Mouse (Mus musculus) intestine, embryonic 16.5 days (tissue): Measurements from ENCODE around the gene Pth2. TPM values are rescaled to one million over a fixed set of nuclear protein-coding genes. Genes with fewer than 3 reads are reported as not detected.

Source experiments
- ATAC-seq: fragments of 200-750 bp; cut with Nextera tagmentation; 2 replicates; pipeline ENCODE4 v1.8.0; 2017; ENCODE audit warnings: moderate TSS enrichment, moderate library complexity
- H3K27ac ChIP-seq: fragments of 300-500 bp; sonication (generic); 2 replicates; pipeline ENCODE4 v1.5.1; 2014; ENCODE audit warnings: mild to moderate bottlenecking, low read length
- H3K27me3 ChIP-seq: fragments of 300-500 bp; sonication (generic); replicated peaks from 2 replicates; pipeline ENCODE4 v1.6.1; 2014; ENCODE audit warnings: low read length, control low read depth, mixed read lengths; ENCODE audit not compliant: control insufficient read depth, insufficient read depth
- H3K36me3 ChIP-seq: fragments of 300-500 bp; sonication (generic); 2 replicates; pipeline ENCODE4 v1.6.1; 2014; ENCODE audit warnings: low read length, control low read depth; ENCODE audit not compliant: control insufficient read depth, insufficient read depth
- H3K4me1 ChIP-seq: fragments of 300-500 bp; sonication (generic); 2 replicates; pipeline ENCODE4 v1.6.1; 2014; ENCODE audit warnings: low read length, control low read depth, mixed read lengths; ENCODE audit not compliant: control insufficient read depth, insufficient read depth
- H3K4me2 ChIP-seq: fragments of 300-500 bp; sonication (generic); 2 replicates; pipeline ENCODE4 v1.6.1; 2014; ENCODE audit warnings: low read depth, low read length, control low read depth
- H3K4me3 ChIP-seq: fragments of 300-500 bp; sonication (generic); 2 replicates; pipeline ENCODE4 v1.5.1; 2014; ENCODE audit warnings: mild to moderate bottlenecking, low read length
- H3K9ac ChIP-seq: fragments of 300-500 bp; sonication (generic); 2 replicates; pipeline ENCODE4 v1.6.1; 2014; ENCODE audit warnings: low read depth, low read length
- H3K9me3 ChIP-seq: fragments of 300-500 bp; sonication (generic); 2 replicates; pipeline ENCODE4 v1.6.1; 2016; ENCODE audit warnings: low read length, control low read depth; ENCODE audit not compliant: control insufficient read depth
- WGBS: fragments of 180-500 bp; shearing (Covaris S2); extraction: QIAGEN DNeasy Blood & Tissue Kit; methylation state at CpG from one replicate; pipeline ENCODE4 v1.1.7; 2014; 5-methylcytosine and 5-hydroxymethylcytosine counted together
- polyA plus RNA-seq: library from polyadenylated mRNA; unstranded; fragments of >200 nt; fragmentation: Nextera tagmentation; extraction: Ambion mirVana; gene quantifications from 2 replicates; pipeline ENCODE4 v1.2.1, GENCODE M21; 2015

The Pth2 gene
- polyA plus RNA-seq, 1 experiment from 2014 or later: not detected

DNA sequence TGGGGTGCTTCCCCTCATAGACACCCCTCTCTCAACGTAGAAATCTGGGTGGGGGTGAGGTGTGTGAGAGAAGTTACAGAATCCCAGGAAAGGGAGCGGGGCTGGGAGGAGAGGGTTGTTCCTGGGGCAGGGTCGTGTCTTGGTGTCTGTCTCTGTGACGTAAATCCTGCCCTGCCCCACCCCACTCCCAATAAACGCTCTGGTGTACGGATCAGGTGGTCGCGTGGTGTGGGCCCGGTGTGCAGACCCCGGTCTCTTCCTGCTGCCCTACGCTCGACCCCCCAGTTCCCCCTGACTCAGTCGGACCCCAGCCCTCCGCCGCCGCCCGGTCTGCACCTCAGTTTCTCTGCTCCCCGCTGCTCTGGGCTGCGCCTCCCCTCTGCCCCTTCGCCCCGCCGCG is 4.9 kb upstream of the Pth2 start:
- ATAC-seq: no peak
- H3K36me3 ChIP-seq: no peaks in the 10 kb centered on the region
- H3K9me3 ChIP-seq: no peaks in the 10 kb centered on the region
- H3K4me3 ChIP-seq: peak overlapping the region; percentile 1; the same call in 1 of the 2 replicates
- WGBS: 2% methylated on average over 23 of the region's 23 CpGs
- H3K27ac ChIP-seq: no peak overlapping the region
- H3K27me3 ChIP-seq: peaks cover 68% of the 10 kb centered on the region
- H3K4me1 ChIP-seq: 0 out of 2 replicates have a peak, but pooled peaks cover 8% of the 10 kb centered on the region
- no peak overlapping the region for H3K4me2 ChIP-seq
- H3K9ac ChIP-seq: no peak overlapping the region

DNA sequence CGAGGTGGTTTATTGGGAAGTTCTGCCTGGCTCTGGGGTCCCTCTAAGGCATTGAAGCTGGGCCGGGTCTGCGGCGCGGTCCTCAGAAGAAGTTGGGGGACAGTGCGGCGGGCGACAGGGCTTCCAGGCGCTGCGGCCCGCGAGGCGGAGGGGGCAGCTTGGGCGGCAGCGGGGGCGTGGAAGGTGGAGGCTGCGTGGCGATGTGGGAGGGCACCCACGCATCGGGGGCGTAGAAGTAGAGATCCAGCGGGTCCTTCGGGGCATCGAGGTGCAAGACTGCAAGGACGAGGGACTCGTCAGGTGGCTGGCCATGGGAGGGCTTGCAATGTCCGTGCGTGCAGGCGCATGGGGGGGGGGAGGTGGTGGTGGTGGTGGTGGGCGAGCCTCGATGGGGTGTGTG is 4.4 kb upstream of the Pth2 start:
- Histone ChIP-seq H3K4me3 (peak overlapping the region; percentile 1; the same call in 1 of the 2 replicates), H3K27ac (no peak overlapping the region), H3K27me3 (peaks cover 73% of the 10 kb centered on the region), H3K9ac (no peak overlapping the region), H3K4me2 (no peak overlapping the region), H3K9me3 (no peaks in the 10 kb centered on the region), H3K36me3 (no peaks in the 10 kb centered on the region), H3K4me1 (0 out of 2 replicates have a peak, but pooled peaks cover 8% of the 10 kb centered on the region)
- WGBS: 2% methylated on average over 31 of the region's 31 CpGs
- ATAC-seq: no peak

DNA sequence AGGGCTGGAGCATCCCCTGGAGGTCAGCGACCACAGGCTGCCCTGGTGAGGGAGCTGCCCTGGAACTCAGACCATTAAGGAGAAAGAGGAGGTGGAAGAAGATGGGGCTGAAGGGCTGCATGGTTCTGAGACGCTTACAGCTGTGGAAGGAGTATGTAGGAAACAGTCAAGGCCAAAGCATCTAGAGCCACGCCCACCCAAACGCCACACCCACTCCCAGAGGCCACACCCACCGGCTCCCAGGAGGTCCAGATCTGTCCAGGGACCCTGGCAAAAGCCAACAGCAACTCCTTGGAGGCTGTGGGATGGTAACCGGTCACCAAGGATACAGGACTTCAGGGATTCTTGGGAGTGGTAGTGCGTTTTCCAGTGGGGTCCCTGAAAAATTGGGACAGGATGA is 2.2 kb upstream of the Pth2 start:
- 24% methylated on average over 7 of the region's 7 CpGs for WGBS
- no peak overlapping the region for H3K4me2 ChIP-seq
- no peak for ATAC-seq
- no peaks in the 10 kb centered on the region for H3K36me3 ChIP-seq
- 0 out of 2 replicates have a peak, but pooled peaks cover 8% of the 10 kb centered on the region for H3K4me1 ChIP-seq
- peaks cover 91% of the 10 kb centered on the region for H3K27me3 ChIP-seq
- H3K9me3 ChIP-seq: no peaks in the 10 kb centered on the region
- H3K27ac ChIP-seq: no peak overlapping the region
- no peak overlapping the region for H3K9ac ChIP-seq
- no peak overlapping the region for H3K4me3 ChIP-seq

DNA sequence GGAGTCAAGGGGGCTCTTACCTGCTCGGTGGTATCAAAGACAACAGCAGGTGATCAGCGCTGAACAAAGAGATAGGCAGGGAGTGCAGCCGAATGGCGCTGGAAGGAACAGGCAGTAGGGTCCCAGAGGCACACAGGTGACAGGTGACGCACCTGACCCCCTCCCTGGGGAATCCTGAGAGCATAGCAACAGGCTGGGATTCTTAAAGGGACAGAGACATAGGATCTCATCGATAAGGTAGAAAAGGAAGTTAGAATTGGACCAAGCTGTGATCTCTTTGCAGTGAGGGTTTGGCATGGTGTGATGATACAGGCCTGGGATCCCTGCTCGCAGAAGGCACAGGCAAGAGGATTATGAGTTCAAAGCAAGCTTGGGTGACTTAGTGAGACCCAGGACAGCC is 1.3 kb upstream of the Pth2 start, which contains the start of gene Gfy:
Gene Gfy, minus strand, starts transcription at position 101 of the 400 bp plus-strand sequence.
- Histone ChIP-seq H3K36me3 (no peaks in the 10 kb centered on the region), H3K9me3 (no peaks in the 10 kb centered on the region), H3K4me2 (no peak within 1 kb of the TSS), H3K27me3 (peaks cover 94% of the 10 kb centered on the region), H3K9ac (no peak within 1 kb of the TSS), H3K4me3 (no peak within 1 kb of the TSS), H3K4me1 (0 out of 2 replicates have a peak, but pooled peaks cover 8% of the 10 kb centered on the region), H3K27ac (no peak within 1 kb of the TSS)
- WGBS: 25% methylated on average over 7 of the region's 7 CpGs
- no peak for ATAC-seq

DNA sequence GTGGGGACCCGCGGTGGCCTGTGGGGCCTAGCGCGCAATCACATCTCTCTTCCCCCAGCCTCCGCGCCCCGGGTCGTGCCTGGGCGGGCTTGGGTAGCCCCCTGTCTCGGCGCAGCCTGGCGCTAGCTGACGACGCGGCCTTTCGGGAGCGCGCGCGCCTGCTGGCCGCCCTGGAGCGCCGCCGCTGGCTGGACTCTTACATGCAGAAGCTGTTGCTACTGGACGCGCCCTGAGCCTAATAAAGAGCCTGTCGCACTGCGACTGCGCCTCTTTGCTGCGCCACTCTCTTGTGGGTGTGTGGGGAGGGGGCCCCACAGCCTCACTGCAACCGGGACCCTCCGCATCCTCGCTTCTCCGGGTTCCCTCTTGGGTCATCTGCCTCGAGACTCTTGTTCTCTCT is 745 bp downstream of the Pth2 start:
- Histone ChIP-seq H3K4me1 (no peaks in the 10 kb centered on the region), H3K4me2 (peak overlapping the region; percentile 66), H3K36me3 (no peaks in the 10 kb centered on the region), H3K9ac (no peak overlapping the region), H3K9me3 (no peaks in the 10 kb centered on the region), H3K27me3 (peaks cover 84% of the 10 kb centered on the region), H3K4me3 (peak overlapping the region; percentile 19), H3K27ac (no peak overlapping the region)
- WGBS: 4% methylated on average over 35 of the region's 35 CpGs
- ATAC-seq: peak; percentile 14; the same call in 1 of the 2 replicates

DNA sequence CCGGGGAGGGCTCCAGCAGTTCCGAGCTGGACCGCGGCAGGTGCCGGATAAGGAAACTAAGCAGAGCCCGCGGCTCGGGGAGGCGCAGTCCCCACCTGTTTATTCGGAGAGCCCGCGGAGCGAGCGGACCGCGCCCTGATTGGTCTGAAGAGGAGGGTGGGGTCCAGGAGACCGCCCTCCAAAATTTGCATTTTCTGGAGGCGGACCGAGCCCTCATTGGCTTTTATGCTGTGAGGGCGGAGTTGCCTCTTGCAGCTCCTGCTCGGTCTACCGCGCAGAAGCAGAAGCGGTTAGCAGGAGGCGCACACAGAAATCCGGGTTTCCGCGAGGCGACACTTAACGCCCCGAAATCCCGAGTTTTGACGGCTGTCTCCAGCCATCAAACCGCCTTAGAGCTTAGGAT is 1.4 kb downstream of the Pth2 start:
- peak overlapping the region; percentile 66 for H3K4me2 ChIP-seq
- no peaks in the 10 kb centered on the region for H3K36me3 ChIP-seq
- peak; percentile 97 for ATAC-seq
- peak overlapping the region; percentile 39 for H3K4me3 ChIP-seq
- H3K9me3 ChIP-seq: no peaks in the 10 kb centered on the region
- no peak overlapping the region for H3K27ac ChIP-seq
- no peaks in the 10 kb centered on the region for H3K4me1 ChIP-seq
- WGBS: under 1% methylated on average over 34 of the region's 34 CpGs
- H3K9ac ChIP-seq: peak overlapping the region; percentile 15; the same call in 1 of the 2 replicates
- peaks cover 78% of the 10 kb centered on the region for H3K27me3 ChIP-seq

DNA sequence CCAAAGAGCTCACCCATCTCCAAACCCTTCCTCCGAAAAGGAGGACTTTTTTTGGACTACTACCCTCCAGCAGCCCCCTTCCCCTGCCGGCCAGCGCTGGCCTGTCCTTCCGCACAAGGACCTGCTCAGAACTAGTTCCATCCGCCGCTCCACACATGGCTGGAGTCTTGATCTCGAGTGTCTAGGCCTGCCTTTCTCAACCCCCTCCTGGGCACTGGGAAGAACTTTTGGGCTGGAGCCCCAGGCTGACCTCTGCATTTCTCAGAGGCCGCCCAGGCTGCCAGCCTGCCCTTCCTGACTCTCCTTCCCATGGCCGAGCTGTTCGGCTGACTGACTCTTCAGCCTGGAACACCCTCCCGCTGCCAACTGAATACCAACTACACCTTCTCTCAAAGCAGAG is 1.8 kb downstream of the Pth2 start:
- Histone ChIP-seq H3K4me2 (peak overlapping the region; percentile 66), H3K4me3 (peak overlapping the region; percentile 39), H3K9ac (peak overlapping the region; percentile 15; the same call in 1 of the 2 replicates), H3K27me3 (peaks cover 74% of the 10 kb centered on the region), H3K27ac (no peak overlapping the region), H3K36me3 (no peaks in the 10 kb centered on the region), H3K9me3 (no peaks in the 10 kb centered on the region), H3K4me1 (no peaks in the 10 kb centered on the region)
- WGBS: 17% methylated on average over 11 of the region's 11 CpGs
- ATAC-seq: peak; percentile 40

DNA sequence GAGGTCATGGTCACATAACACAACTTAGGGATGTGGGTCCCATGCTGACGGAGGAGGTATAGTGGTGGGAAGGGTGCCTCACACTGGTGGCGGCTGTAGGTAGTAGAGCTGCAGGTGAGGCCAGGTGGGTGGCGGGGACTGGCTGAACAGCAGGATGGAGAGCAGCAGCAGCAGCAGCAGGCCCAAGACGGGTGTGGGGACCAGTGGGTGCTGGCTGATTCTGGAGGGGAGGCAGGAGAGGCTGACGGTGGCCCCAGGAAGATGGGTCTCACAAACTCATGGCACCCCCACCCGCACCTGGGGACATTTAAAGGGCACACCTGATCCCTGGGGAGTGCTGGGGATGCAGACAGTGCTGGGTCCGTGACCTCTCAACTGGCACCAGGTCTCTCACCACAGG is 2.9 kb downstream of the Pth2 start:
- H3K36me3 ChIP-seq: no peaks in the 10 kb centered on the region
- no peak overlapping the region for H3K4me2 ChIP-seq
- H3K9ac ChIP-seq: no peak overlapping the region
- no peak overlapping the region for H3K4me3 ChIP-seq
- H3K4me1 ChIP-seq: no peaks in the 10 kb centered on the region
- no peak overlapping the region for H3K27ac ChIP-seq
- H3K27me3 ChIP-seq: peaks cover 63% of the 10 kb centered on the region
- no peaks in the 10 kb centered on the region for H3K9me3 ChIP-seq
- ATAC-seq: no peak
- 65% methylated on average over 7 of the region's 7 CpGs for WGBS

DNA sequence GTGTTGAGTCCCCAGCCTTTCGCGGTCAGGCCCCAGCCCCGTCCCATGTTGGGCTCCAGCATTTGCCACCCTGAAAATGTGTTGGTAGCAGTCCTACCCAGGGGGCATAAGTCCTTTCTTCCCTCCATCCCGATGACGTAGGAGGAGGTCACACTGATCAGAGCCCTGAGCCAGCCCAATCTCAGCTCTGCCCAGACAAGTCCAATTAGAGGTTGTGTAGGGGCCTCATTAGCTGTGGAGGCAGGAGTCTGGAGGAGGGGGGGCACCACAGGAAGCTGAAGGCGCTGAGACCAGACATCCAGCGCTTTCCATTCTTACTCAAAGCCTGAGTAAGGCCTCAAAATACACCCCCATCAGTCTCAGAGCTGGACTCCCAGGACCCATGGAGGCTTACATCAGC is 5.1 kb downstream of the Pth2 start:
- Histone ChIP-seq H3K9ac (no peak overlapping the region), H3K4me1 (no peaks in the 10 kb centered on the region), H3K27me3 (peaks cover 42% of the 10 kb centered on the region), H3K9me3 (no peaks in the 10 kb centered on the region), H3K27ac (no peak overlapping the region), H3K4me2 (no peak overlapping the region), H3K4me3 (no peak overlapping the region), H3K36me3 (no peaks in the 10 kb centered on the region)
- ATAC-seq: no peak
- 71% methylated on average over 7 of the region's 7 CpGs for WGBS

DNA sequence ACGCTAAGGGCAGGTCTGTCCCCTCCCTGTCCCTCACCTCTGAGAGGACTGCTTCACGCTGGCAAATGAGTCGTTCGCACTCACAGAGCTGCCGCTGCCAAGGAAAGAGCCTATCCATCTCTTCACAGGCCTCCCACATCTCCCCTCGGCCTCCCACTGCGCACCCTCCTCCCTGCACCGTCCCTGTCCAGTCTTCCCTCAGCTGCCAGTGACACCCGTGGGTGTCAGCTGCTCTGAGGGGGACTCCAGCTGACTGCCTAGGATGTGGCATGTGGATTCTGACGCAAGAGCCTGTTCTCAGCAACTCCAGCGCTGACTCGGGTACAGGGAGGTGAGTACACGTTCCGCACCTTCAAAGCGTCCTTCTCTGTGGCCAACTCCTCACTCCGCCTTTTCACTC is 8.8 kb downstream of the Pth2 start:
- no peaks in the 10 kb centered on the region for H3K9me3 ChIP-seq
- no peak overlapping the region for H3K9ac ChIP-seq
- WGBS: 56% methylated on average over 16 of the region's 16 CpGs
- H3K4me2 ChIP-seq: no peak overlapping the region
- H3K36me3 ChIP-seq: no peaks in the 10 kb centered on the region
- H3K4me1 ChIP-seq: no peaks in the 10 kb centered on the region
- H3K4me3 ChIP-seq: no peak overlapping the region
- ATAC-seq: no peak
- peaks cover 9% of the 10 kb centered on the region for H3K27me3 ChIP-seq
- no peak overlapping the region for H3K27ac ChIP-seq
